Mouse (Mus musculus): ENCODE results near the gene Pcdh19.
A peak's percentile ranks its signal among the peaks of the same experiment; 100 is the strongest.
"Not testable (repeated sequence)": the region's sequence is repeated elsewhere in the genome, so short reads cannot be mapped to it uniquely, and the experiment has no call there.

Gene Pcdh19

DNA sequence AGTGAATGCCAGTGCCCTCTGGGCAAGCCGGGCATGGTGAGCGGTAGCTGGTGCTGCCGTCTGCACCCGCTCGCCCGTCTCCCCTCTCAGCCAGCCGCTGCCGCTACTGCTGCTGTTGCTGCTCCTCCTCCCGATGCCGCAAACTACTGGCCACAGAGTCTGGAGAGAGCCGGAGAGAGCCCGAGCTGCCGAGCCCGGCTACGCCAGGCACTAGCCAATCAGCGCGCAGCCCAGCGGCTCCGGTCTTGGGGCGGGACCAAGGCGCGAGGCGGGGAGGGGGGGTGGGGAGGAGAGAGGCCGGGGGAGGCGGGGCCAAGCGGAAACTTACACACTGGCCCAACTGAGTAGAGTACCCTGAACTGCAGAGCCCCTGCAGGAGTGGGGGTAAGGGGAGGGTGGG is at the start of gene Pcdh19:
TSS of gene Pcdh19 (minus strand) at position 148 of the 400 bp plus-strand sequence.
- DNase-seq (ENCODE audit: extremely low read depth, low read depth, low spot score), result no peak

DNA sequence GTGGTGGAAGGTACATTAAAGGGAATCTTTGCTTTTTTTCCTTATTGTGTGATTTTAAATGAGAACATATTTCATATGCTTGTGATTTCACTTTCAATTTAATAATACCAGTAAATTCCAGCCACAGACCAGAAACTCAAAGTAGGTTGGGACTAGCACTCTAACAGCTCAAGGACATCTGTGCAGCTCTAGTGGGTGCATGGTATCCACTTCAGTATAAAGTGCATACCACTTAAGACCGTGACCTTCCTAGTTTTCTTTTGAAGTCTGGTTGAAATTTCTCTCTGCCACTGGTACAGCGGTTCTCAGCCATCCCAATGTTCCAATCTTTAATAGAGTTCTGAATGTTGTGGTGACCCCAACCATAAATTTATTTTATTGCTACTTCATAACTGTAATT is 47.1 kb upstream of the Pcdh19 start:
- no peak for DNase-seq (ENCODE audit: extremely low read depth, low read depth, low spot score)

DNA sequence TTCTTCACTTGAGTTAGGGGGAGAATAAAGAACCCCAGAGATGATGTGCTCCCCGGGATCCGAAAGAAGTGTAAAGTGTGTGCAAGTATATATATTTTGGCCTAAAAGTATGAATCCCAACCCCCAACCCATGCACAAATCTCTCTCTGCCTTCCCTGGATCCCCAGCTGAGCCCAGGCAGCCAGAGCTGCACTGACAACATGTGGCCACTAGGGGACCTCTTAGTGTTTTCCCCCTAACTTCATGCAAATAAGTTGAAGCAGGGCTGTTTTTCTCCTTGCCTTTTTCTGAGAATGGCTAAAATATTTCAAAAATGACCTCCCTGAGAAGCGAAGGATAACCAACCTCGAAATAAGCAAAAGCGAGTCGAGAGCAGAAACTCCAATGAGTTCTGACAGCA is 46.2 kb upstream of the Pcdh19 start:
- no peak for DNase-seq (ENCODE audit: extremely low read depth, low read depth, low spot score)

DNA sequence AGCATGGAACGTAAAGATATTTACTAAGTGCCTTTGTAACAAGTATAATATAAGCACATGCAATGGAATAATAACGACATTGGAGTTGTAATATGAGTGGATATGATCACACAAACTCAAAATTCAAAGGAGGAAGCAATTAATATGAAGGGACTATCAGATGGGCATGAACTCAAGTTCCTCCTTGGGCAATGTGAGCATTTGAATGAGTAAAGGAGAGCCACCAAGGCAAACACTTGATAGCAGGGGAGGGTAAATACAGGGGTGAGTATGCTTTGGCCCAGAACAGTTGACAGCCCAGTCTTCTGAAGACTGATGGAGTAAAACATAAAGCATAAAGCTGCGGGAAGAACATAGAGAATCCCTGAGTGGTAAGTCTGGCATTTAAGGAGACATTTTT is 32.7 kb upstream of the Pcdh19 start:
- no peak for DNase-seq (ENCODE audit: extremely low read depth, low read depth, low spot score)

DNA sequence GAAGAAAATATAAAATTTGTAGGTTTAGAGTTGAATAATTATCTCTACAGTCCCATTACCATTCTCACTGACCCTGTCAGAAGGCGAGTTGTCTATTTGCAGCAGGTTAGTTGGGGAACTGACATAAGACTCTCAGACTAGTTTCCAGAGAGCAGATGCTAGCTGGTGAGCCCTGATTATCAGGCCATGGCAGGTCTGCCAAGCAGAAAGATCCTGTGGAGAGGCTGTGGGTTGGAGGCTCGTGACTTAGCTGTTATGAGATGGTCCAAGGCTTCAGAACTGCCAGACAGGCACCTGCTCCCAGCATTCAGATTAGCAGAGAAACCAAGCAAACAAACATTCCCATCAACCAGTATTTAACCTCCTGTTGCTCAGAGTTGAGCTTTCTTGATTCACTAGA is 21.8 kb upstream of the Pcdh19 start:
- DNase-seq (ENCODE audit: extremely low read depth, low read depth, low spot score), result no peak

DNA sequence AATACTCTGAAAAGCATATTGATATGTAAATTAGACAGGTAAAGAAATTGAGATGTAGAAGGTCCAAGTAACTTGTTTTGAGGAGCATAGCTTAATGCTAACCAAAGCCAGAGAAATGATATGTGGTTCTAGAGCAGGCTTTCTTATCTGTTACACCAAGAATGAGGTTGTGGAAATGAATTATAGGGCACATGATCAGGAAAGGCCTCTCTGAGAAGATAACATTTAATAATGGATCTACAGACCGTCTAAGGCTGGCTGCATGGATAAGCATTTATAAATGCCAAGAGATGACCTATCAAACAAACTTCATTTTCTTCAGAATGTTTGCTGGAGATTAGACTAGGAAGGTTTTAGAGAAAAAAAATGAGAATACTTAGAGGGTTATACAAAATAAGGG is 14.1 kb upstream of the Pcdh19 start:
- no peak for DNase-seq (ENCODE audit: extremely low read depth, low read depth, low spot score)

DNA sequence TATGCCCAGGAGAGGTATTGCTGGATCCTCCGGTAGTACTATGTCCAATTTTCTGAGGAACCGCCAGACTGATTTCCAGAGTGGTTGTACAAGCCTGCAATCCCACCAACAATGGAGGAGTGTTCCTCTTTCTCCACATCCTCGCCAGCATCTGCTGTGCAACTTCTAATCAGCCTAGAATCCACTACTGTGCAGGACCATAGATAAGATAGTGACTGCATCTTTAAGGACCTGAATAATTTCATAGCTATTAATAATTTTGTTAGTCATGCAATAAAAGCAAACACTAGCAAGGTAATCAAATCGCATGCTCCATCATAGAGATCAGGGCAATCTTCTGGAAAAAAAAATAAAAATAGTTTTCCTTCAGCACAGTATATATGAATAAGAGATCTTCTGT is 9.1 kb upstream of the Pcdh19 start:
- not testable (repeated sequence) for DNase-seq (ENCODE audit: extremely low read depth, low read depth, low spot score)

DNA sequence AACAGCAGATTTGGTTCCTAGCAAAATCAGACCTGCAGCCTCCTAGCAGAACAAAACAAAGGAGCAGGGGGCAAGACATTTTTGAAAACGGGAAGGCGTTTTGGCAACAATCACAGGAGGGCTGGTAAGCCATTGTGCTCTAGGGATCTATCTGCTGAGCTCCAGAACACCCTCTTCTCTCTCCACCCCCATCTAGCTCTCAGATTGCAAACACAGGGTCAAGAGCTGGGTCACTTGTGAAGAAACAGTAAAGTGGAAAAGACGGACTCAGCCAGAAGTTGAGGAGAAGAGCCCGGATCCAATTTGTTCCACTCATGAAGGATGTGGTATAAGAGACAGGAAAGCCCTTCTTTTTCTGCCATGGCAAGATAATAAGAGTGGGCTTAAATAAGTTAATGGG is 7.7 kb upstream of the Pcdh19 start:
- no peak for DNase-seq (ENCODE audit: extremely low read depth, low read depth, low spot score)

DNA sequence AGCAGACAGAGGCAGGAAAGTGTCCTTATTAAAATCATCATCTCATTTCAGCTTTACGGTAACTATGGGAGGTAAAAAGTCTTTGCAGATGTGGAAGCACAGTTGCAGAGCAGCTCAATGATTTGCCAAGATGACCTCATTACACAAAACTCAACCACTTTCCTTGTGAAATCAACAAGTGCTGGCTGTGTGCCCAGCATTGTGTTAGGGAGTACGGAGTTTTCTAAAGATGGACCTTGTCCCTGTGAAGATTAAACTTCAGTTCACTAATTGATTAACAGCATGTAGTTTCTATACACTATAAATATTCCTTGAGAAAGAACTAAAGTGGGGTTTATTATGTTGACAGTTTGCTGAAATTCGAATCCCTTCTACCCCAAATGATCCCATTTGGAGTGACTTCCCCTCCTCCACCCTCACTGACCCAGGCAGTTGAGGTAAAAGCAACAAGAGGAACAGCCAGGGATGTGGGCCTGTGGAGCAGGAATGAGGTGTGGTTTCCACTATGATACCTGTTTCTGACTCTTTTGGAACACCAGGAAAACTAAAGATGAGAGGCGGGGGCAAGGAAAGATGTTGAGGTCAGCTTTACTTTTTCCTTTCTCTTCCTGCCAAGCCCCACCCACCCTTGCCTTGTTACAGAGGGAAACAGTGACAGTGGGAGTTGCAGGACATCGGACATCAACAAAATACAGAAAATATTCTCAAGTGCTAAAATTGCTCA is 4.4 kb upstream of the Pcdh19 start:
- no peak for DNase-seq (ENCODE audit: extremely low read depth, low read depth, low spot score)

DNA sequence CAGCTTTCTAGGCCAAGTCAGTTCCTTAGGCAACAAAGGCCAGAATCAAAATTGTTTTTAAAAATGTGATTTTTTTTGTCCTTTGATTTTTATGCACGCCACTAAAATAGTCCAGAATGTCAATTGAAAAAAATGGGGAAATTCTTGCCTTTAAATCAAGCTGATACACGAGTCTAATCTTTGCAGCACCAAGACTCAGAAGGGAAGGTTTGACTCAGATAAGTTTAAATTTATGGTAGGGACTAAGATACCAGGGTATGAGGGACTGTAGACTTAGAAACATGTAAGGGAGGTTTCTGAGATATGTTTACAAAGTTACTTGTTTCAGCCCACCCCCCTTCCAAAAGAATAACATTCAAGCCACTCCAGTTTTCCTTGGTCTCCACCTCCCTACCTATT is 3.6 kb upstream of the Pcdh19 start:
- DNase-seq (ENCODE audit: extremely low read depth, low read depth, low spot score), result no peak

DNA sequence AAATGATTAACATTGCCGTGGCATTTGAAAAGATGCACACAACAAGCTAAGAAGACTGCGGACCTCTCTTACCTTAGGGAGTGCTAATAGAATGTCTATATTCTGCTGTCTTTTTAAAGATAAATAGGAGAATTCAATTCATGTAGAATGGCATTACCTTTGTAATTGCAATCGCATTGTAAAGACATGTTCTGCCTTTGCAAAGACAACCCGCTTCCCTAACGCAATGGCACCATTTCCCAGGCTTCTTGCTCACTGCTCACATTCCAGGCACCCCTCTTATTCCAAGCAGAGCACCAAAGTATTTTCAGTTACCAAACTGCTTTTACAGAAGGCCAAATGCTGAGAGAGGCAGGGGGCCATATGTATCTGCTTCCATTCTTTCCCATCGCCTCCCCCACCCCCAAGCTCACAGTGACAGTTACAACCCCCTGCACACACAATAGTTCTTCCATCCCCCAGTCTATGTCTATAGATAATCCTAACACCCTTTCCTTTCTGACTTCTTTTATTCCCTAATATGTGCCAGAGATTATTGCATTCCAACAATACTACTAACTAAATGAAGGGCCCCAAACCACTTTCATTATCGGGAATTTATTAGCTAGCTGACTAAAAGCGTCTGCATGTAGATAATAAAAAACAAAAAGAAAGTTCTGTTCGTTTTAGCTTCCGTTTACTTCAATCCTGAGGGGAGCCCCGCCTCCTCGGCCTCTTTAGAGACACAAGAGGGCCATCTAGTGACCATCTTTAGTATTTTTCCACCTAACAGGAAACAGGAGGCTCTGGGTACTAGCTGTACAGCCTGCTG is 3.0 kb upstream of the Pcdh19 start:
- DNase-seq (ENCODE audit: extremely low read depth, low read depth, low spot score), result no peak

DNA sequence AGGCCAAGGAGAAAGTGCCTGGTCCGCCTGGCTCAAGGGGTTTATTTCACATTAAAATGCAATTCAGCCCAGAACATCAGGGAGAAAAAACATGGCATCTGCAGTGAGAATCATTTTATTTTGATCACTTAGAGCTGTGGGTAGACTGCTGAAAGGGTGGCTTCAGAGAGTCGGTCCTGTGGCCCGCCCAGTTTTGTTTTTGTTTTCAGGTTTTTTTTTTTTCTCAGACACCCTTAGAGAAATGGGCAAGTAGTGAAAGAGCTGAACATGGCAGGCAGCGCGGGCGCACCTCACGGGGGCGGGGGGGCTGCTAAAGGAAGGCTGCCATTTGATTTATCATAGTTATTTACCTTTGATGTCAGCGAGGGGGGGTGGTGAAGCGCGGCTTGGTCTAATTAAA is 2.0 kb upstream of the Pcdh19 start:
- DNase-seq (ENCODE audit: extremely low read depth, low read depth, low spot score), result no peak

DNA sequence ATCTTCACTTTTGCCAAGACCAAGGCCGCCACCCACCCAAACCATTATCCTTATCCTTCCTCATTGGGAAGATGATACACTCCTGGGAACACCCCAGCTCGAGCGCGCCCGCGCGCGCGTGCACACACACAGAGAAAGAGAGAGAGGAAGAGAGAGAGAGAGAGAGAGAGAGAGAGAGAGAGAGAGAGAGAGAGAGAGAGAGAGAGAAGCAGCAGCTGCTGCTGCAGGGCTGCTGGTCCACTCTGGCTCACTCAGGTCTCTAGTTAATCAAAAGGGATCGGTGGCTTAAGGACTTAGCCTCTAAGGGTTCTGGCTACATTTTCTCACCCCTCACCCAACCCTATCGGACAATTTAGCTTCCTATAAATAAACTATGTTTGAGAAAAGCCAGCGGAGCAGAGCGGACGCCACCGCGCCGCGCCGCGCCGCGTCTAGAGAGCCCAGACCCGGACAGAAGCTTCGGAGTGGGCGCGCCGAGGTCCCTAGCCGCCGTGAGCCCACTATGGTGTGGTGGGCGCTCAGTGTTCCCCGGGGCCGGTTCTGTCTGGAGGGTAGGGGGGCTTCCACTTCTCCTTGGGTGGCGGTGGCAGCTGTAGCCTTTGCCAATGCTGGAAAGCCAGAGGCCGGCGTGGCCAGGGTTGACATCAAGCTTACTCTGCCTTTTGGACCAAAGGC is 926 bp upstream of the Pcdh19 start:
- no peak for DNase-seq (ENCODE audit: extremely low read depth, low read depth, low spot score)

DNA sequence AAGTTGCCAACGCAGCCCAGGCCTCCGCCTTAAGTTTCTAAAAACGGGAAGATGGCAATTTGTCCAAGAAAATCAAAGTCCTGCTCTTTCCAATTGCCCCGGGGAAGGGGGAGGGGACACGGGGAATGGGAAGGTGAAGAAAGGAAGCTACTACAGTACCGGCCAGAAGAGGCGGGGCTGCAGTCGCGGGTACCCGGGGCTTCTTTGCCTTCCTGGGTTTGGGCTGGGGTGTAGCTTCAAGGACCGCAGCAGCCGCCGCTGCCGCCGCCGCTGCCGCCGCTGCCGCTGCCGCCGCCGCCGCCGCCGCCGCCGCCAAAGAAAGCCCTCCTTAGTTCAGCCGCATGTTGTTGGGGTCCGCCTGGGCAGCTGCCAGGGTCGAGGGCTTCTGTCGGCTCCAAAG is 631 bp downstream of the Pcdh19 start:
- DNase-seq (ENCODE audit: extremely low read depth, low read depth, low spot score), result no peak

DNA sequence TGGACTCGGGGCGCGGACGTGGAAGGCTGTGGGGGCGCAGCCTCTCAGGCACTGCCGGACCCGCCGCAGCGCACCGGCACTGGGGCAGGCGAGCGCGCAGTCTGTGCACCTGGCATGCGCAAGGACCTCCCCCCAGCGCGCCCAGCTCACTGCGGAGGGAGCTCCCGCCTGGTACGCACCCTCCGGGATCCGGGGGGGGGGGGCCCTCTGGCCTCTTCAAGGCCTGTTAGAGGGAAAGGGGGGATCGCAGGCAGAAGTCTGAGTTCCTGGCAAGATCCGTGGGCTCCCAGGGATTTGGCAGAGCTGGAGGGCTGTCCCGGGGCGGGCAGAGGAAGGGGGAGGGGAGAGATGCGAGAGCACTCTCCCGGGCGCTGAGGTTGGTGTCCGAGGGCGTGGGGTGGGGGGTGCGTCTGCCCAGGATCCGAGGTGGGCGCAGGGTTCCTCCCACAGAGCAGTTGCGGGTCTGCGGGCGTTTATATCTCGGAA is 1.1 kb downstream of the Pcdh19 start:
- no peak for DNase-seq (ENCODE audit: extremely low read depth, low read depth, low spot score)

DNA sequence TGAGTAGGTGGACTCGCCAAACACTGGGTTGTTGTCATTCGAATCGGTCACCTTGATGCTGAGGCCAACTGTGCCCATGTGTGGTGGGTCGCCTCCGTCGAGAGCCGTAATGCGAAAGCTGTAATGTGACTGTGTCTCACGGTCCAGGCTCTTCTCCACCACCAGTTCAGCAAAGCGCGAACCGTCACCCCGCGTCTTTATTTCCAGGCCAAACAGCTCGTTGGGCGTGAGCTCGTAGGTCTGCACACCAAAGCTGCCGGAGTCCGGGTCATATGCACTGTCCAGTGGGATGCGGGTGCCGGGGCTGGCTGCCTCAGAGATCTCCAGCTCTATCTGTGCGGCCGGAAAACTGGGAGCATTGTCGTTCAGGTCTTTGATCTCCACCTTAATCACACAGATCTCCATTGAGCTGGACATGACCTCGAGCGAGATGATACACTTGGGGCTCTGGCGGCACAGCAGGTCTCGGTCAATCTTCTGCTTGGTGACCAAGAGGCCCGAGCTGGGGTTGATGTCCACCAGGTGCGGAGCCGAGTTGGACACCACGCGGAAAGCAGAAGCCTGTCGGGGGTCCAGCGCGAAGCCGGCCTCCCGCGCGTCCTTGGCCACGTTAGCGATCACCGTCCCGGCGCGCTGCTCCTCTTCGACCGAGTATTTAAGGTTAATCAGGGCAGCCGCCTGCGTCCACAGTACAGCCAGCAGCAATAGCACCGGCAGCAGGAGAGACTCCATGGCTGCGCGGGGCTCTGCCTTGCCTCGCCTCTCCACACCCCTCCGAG is 2.1 kb downstream of the Pcdh19 start:
- DNase-seq (ENCODE audit: extremely low read depth, low read depth, low spot score), result no peak

DNA sequence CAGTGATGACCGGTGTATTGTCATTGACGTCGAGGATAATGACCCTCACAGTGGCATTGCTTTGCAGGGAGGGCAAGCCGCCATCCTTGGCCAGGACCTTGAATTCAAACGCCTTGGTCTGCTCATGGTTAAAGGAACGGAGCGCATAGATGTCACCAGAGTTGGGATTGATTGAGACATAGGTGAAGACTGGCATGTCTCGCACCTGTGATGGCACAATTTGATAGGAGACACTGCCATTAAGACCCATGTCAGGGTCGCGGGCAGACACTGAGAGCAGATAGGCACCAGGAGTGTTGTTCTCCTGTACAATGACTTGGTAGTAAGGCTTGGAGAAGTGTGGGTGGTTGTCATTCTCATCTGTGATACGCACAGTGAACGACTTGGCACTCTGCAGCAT is 3.2 kb downstream of the Pcdh19 start:
- DNase-seq (ENCODE audit: extremely low read depth, low read depth, low spot score), result no peak

DNA sequence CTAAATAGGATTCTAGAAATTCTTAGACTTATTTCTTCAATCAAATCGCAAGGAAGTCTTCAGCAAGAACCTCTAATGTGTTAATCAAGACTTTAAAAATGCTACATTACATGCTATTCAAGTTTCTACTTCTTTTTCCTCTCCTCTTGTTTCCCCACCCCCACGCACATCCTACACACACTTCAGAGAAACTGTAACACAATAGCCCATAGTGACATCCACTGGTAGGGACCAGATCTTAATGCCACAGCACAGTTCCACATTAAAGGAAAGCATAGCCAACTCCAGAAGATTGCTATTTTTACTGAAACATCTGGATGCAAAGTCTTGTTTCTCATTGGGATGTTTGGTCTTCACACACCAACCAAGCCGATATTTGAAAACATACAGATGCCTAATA is 4.8 kb downstream of the Pcdh19 start:
- no peak for DNase-seq (ENCODE audit: extremely low read depth, low read depth, low spot score)

DNA sequence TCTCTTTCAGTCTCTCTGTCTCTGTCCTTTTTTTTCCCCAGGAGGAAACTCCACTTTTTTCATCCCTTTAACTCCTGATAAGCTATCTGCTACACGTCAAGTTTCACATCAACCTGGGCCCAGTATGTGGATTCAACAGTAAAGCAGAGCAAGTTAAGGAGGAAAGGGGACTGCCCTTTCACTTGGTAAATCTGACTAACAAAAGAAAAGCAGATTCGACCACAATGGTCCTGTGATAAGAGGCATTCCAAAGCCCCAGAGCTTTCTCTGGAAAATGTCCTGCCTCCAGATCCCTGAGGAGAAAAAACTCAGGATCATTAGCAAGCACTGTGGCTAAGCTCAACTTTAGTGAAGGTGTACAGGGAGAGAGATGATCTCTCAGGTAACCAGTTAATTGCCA is 13.7 kb downstream of the Pcdh19 start:
- DNase-seq (ENCODE audit: extremely low read depth, low read depth, low spot score), result no peak

DNA sequence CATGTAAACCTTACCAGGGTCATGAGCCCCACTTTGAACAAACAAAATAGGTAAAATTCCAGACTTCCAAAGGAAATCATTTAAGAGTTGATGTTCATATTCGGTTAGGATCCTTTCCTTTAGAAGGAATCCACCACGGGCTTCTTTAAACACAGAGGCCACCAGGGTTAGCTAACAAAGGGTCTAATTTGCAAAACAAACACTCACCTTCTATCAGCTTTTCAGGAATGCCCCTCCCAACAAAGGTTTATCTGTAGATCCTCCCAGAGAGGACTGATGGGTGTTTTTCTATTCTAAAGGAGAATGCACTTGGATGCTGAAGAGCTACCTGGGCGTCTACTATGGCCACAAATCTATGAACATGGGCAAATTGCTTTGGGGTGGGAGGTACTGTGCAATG is 15.0 kb downstream of the Pcdh19 start:
- DNase-seq (ENCODE audit: extremely low read depth, low read depth, low spot score), result no peak

DNA sequence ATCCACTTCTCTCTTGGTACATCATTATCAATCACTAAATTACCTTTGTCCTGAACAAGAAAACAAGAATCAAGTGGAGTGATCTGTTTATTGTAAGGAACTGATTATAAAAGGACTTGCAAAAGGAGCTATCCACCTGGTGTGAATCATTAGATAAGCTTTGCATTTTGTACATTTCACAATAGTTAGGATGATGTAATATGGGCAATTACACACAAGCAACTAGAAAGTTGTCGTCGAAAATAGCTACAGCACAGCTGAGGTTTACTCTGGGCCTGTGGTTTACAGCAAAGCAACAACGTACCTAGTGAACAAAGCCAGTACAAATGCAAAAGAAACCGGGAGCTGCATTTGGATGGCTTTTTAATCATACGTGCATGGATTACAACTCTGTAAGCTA is 28.7 kb downstream of the Pcdh19 start:
- DNase-seq (ENCODE audit: extremely low read depth, low read depth, low spot score), result peak; percentile 11

Data from fat pad, adult 2 months (tissue).